Mouse (Mus musculus) olfactory bulb, adult 2 months (tissue): ENCODE measurements around the gene Cacng3. TPM values are rescaled to one million over a fixed set of nuclear protein-coding genes. Genes with fewer than 3 reads are reported as not detected.

Source experiments
- H3K27ac ChIP-seq: fragments of 200-500 bp; 2 replicates; pipeline ENCODE4 v1.5.1; 2012; ENCODE audit warnings: low read depth, low read length; ENCODE audit not compliant: insufficient read depth
- H3K4me1 ChIP-seq: fragments of 200-500 bp; 2 replicates; pipeline ENCODE4 v1.6.1; 2012; ENCODE audit warnings: low read length; ENCODE audit not compliant: control insufficient read depth, insufficient read depth
- H3K4me3 ChIP-seq: fragments of 200-500 bp; 2 replicates; pipeline ENCODE4 v1.5.1; 2012; ENCODE audit warnings: mild to moderate bottlenecking, low read depth, low read length, moderate library complexity; ENCODE audit not compliant: insufficient read depth
- CTCF ChIP-seq: fragments of 200-500 bp; IDR thresholded peaks from 2 replicates; pipeline ENCODE4 v1.5.1; 2012; ENCODE audit warnings: low read depth, mild to moderate bottlenecking, low read length, moderate library complexity; ENCODE audit not compliant: insufficient read depth
- POLR2A ChIP-seq: fragments of 200-500 bp; IDR thresholded peaks from 2 replicates; pipeline ENCODE4 v1.6.1; 2012; ENCODE audit warnings: mild to moderate bottlenecking, low read depth, low read length, moderate library complexity; ENCODE audit not compliant: insufficient read depth
- WGBS: fragments of 180-500 bp; shearing (Covaris S2); methylation state at CpG from one replicate; pipeline ENCODE4 v1.1.7; 2018; 5-methylcytosine and 5-hydroxymethylcytosine counted together
- polyA plus RNA-seq: library from polyadenylated mRNA; stranded (reverse); fragments of >200 nt; gene quantifications from 2 replicates; pipeline ENCODE4 v1.2.4, GENCODE M21; 2012; ENCODE audit warnings: low replicate concordance; ENCODE audit not compliant: missing spikeins, insufficient read depth, insufficient read length

Gene Cacng3
- polyA plus RNA-seq = not detected in 2 replicates

DNA sequence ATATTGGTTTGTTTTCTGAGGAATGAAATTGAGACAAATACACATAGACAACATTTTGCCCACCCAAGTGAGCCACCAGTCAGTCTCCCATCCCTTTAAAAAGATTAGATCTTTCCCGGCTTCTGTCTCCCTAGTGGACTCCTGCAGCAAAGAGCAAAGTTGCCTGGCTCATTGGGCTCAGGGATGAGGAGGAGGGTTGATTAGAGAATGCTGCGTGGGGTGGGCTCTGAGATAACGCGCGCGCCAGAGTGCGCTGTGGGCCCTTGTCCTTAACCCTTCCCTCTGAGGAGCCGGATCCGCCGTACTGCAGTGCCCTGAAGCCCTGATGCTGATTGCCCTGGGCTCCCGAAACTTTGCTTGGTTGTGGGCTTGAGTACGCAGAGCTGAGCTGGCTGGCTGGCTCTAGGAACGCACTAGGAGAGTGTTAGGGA, at the start of gene Cacng3:
Gene Cacng3 (plus strand): TSS at position 51 of the 431 bp plus-strand sequence.
- H3K27ac ChIP-seq = peak within 1 kb of the TSS; percentile 90
- 0 out of 2 replicates have a peak, but pooled peaks cover 7% of the 10 kb centered on the region for H3K4me1 ChIP-seq
- 2% methylated on average over 13 of the region's 13 CpGs for WGBS
- peak within 1 kb of the TSS; percentile 74 for H3K4me3 ChIP-seq
- TF ChIP-seq CTCF (no peak), POLR2A (no peak)

DNA sequence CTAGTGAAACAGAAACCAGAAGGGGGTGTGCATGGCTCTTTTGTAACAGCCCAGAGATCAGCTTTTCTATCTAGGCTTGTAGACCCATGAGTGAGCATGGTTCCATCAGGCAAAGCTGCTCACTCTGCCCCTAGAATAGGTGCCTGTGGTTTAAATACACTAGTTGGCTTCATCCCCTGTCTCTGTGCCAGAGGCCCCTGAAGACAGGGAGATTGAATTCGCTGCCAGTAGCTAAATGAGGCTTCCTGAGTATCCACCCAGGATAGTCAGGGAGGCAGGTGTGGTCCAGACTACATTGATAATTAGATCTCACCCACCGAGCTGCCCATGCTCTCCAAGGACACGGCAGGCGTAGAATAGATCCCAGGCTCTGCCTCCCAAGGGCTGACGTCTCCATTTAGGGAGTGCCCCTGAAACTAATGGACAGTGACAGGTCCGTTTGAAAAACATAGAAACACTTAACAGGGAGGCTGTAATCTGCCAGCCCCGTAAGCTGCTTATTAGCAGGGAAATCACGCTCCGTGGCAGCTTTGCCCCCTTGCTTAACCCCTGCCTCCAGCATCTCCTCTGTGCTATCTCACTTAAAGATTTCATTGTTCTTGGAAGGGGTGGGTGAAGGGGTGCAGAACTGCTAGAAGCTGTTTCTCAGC, 48.0 kb upstream of the Cacng3 start:
- TF ChIP-seq POLR2A (no peak), CTCF (no peak)
- no peak overlapping the region for H3K27ac ChIP-seq
- WGBS = 26% methylated on average over 9 of the region's 9 CpGs
- H3K4me1 ChIP-seq = peaks cover 5% of the 10 kb centered on the region
- H3K4me3 ChIP-seq = no peak overlapping the region

DNA sequence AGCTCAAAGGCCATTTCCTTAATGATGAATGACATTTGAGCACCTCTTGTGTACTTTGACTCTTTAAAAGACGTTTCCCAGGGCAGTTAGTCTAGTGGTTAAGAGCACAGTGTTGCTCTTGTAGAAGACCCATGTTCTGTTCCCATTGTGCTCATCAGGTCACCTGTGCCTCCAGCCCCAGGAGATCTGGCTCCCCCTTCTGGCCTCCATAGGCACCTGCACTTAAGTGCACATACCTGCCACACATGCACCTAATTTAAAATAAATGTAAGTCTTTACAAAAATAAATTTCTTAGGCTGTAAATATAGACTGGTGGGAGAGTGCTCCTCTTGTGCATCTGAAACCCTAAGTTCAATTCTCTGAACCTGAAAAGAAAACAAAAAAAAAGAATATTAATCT, 46.5 kb upstream of the Cacng3 start:
- WGBS = 84% methylated on average over 1 of the region's 1 CpGs
- Histone ChIP-seq H3K4me3 (no peak overlapping the region), H3K4me1 (peaks cover 5% of the 10 kb centered on the region), H3K27ac (no peak overlapping the region)
- no peak for TF ChIP-seq CTCF
- TF ChIP-seq POLR2A = no peak

DNA sequence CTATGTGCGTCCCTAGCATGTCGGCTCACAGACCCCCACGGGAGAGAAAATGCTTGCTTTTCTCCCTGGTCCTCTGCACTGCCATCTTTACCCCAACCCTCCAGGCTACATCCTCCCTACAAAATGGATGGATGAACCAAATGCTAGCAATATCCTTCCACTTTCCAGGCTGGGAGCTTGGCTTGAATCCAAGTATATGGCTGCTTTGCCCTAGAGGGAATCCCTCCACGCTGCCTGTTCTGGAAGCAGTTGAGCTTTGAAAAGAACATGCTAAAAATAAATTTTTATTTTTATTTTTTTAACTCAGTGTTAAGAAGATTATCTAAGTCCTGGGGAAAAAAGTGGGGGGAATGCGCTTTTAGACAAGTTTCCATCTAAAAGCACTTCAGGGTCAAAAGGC, 42.2 kb upstream of the Cacng3 start:
- H3K27ac ChIP-seq = no peak overlapping the region
- TF ChIP-seq CTCF (no peak), POLR2A (no peak)
- WGBS = 82% methylated on average over 5 of the region's 5 CpGs

DNA sequence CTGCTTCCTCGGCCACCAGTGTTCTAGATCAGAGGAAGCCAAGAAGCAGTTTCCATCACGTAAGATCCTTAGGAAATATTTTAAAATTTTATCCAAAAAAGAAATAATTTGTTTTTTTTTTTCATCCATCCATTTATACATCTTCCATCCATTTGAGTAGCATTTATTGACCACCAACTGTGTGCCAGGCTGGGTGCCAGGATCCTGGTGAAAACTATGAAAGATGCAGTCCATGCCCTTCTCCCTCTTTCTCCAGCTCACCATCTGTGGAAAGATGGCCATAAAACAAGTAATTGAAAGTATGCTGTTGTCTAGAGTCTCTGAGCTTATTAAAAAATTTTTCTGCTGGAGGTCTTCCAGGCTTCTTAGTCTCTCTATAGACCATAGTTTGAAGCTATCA, 39.9 kb upstream of the Cacng3 start:
- no peak for TF ChIP-seq CTCF
- no peak for TF ChIP-seq POLR2A
- Histone ChIP-seq H3K4me1 (no peaks in the 10 kb centered on the region; the same call in 1 of the 2 replicates), H3K27ac (no peak overlapping the region), H3K4me3 (no peak overlapping the region)
- 62% methylated on average over 2 of the region's 2 CpGs for WGBS

More for the DNA sequence above, 42.2 kb upstream of the Cacng3 start:
- H3K4me1 ChIP-seq = no peaks in the 10 kb centered on the region; the same call in 1 of the 2 replicates
- H3K4me3 ChIP-seq = no peak overlapping the region

DNA sequence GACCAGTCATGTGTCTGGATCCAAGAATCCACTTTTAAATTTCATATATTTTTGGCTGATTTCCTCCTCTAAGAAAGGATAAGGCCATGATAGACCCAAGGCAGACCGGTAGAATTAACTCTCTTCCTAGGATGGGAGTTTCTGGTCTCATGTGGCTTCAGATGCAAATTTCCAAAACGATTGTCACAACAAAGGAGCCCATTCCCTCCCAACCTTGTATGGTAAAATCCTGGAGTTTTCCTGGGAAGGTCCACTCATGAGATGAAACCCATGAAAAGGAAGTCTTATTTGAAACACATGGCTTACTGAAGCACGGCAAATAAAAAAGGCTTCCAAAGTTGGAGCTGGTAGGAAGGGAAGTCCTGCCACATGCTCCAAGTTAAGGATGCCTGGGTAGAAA, 39.1 kb upstream of the Cacng3 start:
- no peak for TF ChIP-seq CTCF
- no peak for TF ChIP-seq POLR2A

DNA sequence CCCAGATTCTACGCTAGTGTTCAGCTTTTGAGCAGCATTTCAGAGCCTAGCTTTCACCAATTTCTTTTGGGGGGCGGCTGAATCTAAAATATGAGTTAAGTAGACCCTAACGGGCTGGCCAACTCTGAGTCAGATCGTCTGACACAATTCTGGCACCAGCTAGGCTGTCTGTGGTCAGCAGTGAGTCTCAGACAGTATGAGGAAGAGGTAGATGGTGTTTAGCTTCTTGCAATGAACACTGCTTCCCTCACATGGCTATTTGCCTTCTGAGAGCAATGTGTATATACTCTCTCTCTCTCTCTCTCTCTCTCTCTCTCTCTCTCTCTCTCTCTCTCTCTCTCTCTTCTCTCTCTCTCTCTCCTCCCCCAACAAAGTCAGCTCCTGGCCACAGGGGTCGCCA, 37.3 kb upstream of the Cacng3 start:
- WGBS = 81% methylated on average over 5 of the region's 5 CpGs
- no peak overlapping the region for H3K27ac ChIP-seq
- no peak for TF ChIP-seq POLR2A
- TF ChIP-seq CTCF = no peak
- no peaks in the 10 kb centered on the region for H3K4me1 ChIP-seq
- no peak overlapping the region for H3K4me3 ChIP-seq

More for the DNA sequence above, 39.1 kb upstream of the Cacng3 start:
- Histone ChIP-seq H3K4me1 (no peaks in the 10 kb centered on the region; the same call in 1 of the 2 replicates), H3K27ac (no peak overlapping the region), H3K4me3 (no peak overlapping the region)
- 72% methylated on average over 3 of the region's 3 CpGs for WGBS

DNA sequence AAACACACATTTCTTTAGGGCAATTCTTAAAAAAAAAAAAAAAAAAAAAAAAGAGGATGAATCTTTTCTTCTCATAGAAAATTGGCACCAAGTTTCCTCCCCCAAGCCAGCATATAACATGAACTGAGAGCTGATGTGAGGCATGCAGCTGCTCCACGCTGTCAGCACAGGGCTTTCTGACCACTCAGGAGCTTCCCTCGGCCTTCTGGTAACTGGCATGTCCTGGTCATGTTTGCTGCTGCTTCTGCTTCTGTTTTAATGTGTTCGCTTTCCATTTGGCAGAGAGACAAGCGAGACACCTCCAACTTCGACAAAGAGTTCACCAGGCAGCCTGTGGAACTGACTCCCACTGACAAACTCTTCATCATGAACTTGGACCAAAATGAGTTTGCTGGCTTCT, 36.8 kb upstream of the Cacng3 start:
- H3K27ac ChIP-seq = no peak overlapping the region
- no peak overlapping the region for H3K4me3 ChIP-seq
- TF ChIP-seq CTCF (no peak), POLR2A (no peak)
- WGBS = 88% methylated on average over 5 of the region's 5 CpGs
- no peaks in the 10 kb centered on the region for H3K4me1 ChIP-seq

DNA sequence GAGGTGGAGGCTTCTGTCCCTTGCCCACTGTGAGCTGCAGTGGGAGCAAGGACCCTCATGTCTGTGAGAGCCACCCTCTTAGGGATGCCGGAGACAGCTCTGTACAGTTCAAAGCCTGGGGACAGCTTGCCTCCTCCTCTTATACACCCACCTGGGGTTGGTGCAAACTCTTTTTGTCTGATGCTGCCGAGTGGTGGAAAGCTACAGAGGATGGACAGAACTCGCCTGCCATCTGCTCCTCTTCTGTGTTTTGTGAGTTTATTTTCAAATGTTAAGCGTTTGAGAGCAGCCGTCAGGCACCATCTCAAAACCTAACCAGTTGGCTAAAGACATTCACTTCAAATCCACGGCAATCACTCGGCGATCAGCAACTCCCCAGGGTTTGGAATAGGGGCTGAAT, 26.6 kb upstream of the Cacng3 start:
- 90% methylated on average over 8 of the region's 8 CpGs for WGBS
- no peaks in the 10 kb centered on the region for H3K4me1 ChIP-seq
- no peak overlapping the region for H3K27ac ChIP-seq
- no peak overlapping the region for H3K4me3 ChIP-seq
- TF ChIP-seq CTCF = no peak
- no peak for TF ChIP-seq POLR2A
